Mouse (Mus musculus) spleen, adult 18-20 months (tissue): ENCODE results near the gene Olfr1170.

Experiments
- DNase-seq, 2 experiments: peaks; one replicate each; pipeline ENCODE4 v3.0.0; 2022; ENCODE audit warnings: mixed read lengths in 2 of 2

The Olfr1170 gene

GRCm38 (mm10) chr2:88228234-88228633, at the start of gene Olfr1170:
Olfr1170 (minus strand) TSS chr2:88228334.
- no peak for DNase-seq

- DNase-seq = no peak
Observed at GRCm38 (mm10) chr2:88220784-88221183, 7.3 kb downstream of the Olfr1170 start.

DNA sequence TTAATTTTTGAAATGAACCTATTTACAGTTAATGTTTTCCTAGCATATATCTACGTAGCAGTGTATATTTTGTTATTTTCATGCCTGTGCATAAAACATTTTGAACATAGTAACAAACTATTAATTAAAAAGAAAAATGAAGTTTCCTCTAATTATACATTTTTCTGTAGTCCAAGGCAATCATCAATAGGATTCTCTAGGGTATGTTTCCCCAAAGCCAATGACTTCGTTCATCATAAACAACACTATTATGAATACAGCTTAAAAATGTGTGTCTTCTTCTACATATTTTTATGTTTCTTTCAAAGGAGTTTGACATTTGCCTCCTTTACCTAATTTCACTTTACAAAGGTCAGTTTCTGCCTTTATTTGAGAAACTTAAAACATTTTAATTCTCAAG, 46.6 kb downstream of the Olfr1170 start, which contains the start of gene Olfr1168:
Olfr1168 (plus strand) TSS at position 301 of the 400 bp plus-strand sequence.
- no peak for DNase-seq
